Mouse (Mus musculus): ENCODE results near the gene Marco.

- TF ChIP-seq CTCF (IDR thresholded peaks at IDR 0.05), result no peak
- TF ChIP-seq EP300 (IDR thresholded peaks at IDR 0.05), result no peak
Measured at GRCm38 (mm10) chr1:120501496-120501895, 3.3 kb downstream of the Marco start.

Data from lung, postnatal 0 days (tissue).